Mouse (Mus musculus) left cerebral cortex, adult 18-20 months (tissue): ENCODE data around the gene Ccl12. TPM values are rescaled to one million over a fixed set of nuclear protein-coding genes. Genes with fewer than 3 reads are reported as not detected.

ENCODE experiments used
- DNase-seq, 2 experiments: peaks; one replicate each; pipeline ENCODE4 v3.0.0; 2021 to 2022; ENCODE audit warnings: low spot score in 2 of 2, mixed read lengths in 1 of 2
- total RNA-seq, 2 experiments: library from RNA; stranded (reverse); gene quantifications; 2 replicates each; pipeline ENCODE4 v1.2.3; 2021

Ccl12 gene
- total RNA-seq, 2 experiments from 2014 or later: 1.3 TPM; not detected in 1

- no peak for DNase-seq
Observed at GRCm38 (mm10) chr11:82136196-82136595, 34.6 kb downstream of the Ccl12 start.

- DNase-seq: no peak
Observed at GRCm38 (mm10) chr11:82139492-82140094, 37.9 kb downstream of the Ccl12 start.

Other genes starting within 250 kb of the Ccl12 start
- under 1 TPM; 0.12 to 0.23 TPM for gene 5530401A14Rik, start 241.2 kb upstream of the Ccl12 start, total RNA-seq
- gene Asic2, start 133.4 kb upstream of the Ccl12 start, total RNA-seq: 10 to 100 TPM; 64.6 to 65.7 TPM
- under 1 TPM in 1 of 2 experiments, not detected in 1; 0.63 TPM for gene Ccl2, start 66.3 kb upstream of the Ccl12 start, total RNA-seq
- gene Gm17268, start 63.3 kb upstream of the Ccl12 start, total RNA-seq: not detected
- gene Ccl7, start 56.1 kb upstream of the Ccl12 start, total RNA-seq: not detected
- gene Ccl11, start 44.0 kb upstream of the Ccl12 start, total RNA-seq: not detected
- gene Ccl8, start 13.3 kb downstream of the Ccl12 start, total RNA-seq: not detected
- not detected for gene Ccl1, start 203.8 kb downstream of the Ccl12 start, total RNA-seq